Mouse (Mus musculus) G1E (cell line): ENCODE results near the gene Ubtd2.

Experiments used
- CTCF ChIP-seq: IDR thresholded peaks from 2 replicates; pipeline ENCODE4 v1.5.1; 2012; ENCODE audit warnings: low read depth, low read length, inconsistent platforms, mixed read lengths
- GATA1 ChIP-seq: IDR thresholded peaks from 2 replicates; pipeline ENCODE4 v1.6.1; 2012; ENCODE audit warnings: borderline replicate concordance, low read length, inconsistent platforms, mixed read lengths
- GATA2 ChIP-seq: IDR thresholded peaks from 2 replicates; pipeline ENCODE4 v1.6.1; 2012; ENCODE audit warnings: low read depth, low read length, inconsistent platforms, borderline replicate concordance
- TAL1 ChIP-seq: conservative IDR thresholded peaks from 2 replicates; pipeline ENCODE4 v1.6.1; 2012; ENCODE audit warnings: low read depth, low read length, inconsistent platforms, mixed read lengths

- TF ChIP-seq CTCF (no peak), GATA1 (no peak), TAL1 (no peak), GATA2 (no peak)
Observed at GRCm38 (mm10) chr11:32516091-32516490, 60.9 kb downstream of the Ubtd2 start.
